Mouse (Mus musculus): Measurements from ENCODE around the gene Krt42. TPM values are rescaled to one million over a fixed set of nuclear protein-coding genes. Genes with fewer than 3 reads are reported as not detected.

Gene Krt42
- polyA plus RNA-seq, 1 experiment from 2014 or later: 0.10 TPM

- Histone ChIP-seq H3K9ac (ENCODE audit: low read length) (no peak overlapping the region), H3K9me3 (ENCODE audit: control insufficient read depth, low read length) (no peaks in the 10 kb centered on the region), H3K27ac (replicated peaks) (no peak overlapping the region), H3K36me3 (ENCODE audit: control insufficient read depth, insufficient read depth, low read length) (no peaks in the 10 kb centered on the region), H3K4me2 (replicated peaks; ENCODE audit: low read depth) (peak overlapping the region; percentile 27; the same call in 1 of the 2 replicates), H3K27me3 (ENCODE audit: control insufficient read depth, insufficient read depth, low read length) (no peaks in the 10 kb centered on the region), H3K4me3 (ENCODE audit: low read depth, low read length) (no peak overlapping the region), H3K4me1 (replicated peaks; ENCODE audit: control insufficient read depth, insufficient read depth) (0 out of 2 replicates have a peak, but pooled peaks cover 2% of the 10 kb centered on the region)
- TF ChIP-seq CTCF (IDR thresholded peaks at IDR 0.05; ENCODE audit: low read depth): peak; percentile 93
- no peak for TF ChIP-seq EP300 (optimal IDR thresholded peaks at IDR 0.05)
- DNase-seq (ENCODE audit: low spot score) (peak; percentile 86), ATAC-seq (ENCODE audit: low FRiP score, low TSS enrichment) (peak; percentile 42; the same call in 1 of the 2 replicates)
- 19% methylated on average over 18 of the region's 18 CpGs for WGBS
Measured at GRCm38 (mm10) chr11:100298274-100299036, 28.8 kb upstream of the Krt42 start.

- Histone ChIP-seq H3K27ac (replicated peaks) (no peak overlapping the region), H3K36me3 (ENCODE audit: control insufficient read depth, insufficient read depth, low read length) (no peaks in the 10 kb centered on the region), H3K27me3 (ENCODE audit: control insufficient read depth, insufficient read depth, low read length) (no peaks in the 10 kb centered on the region), H3K4me1 (replicated peaks; ENCODE audit: control insufficient read depth, insufficient read depth) (0 out of 2 replicates have a peak, but pooled peaks cover 2% of the 10 kb centered on the region), H3K4me2 (replicated peaks; ENCODE audit: low read depth) (peak overlapping the region; percentile 27; the same call in 1 of the 2 replicates), H3K4me3 (ENCODE audit: low read depth, low read length) (no peak overlapping the region), H3K9ac (ENCODE audit: low read length) (no peak overlapping the region), H3K9me3 (ENCODE audit: control insufficient read depth, low read length) (no peaks in the 10 kb centered on the region)
- no peak for TF ChIP-seq EP300 (optimal IDR thresholded peaks at IDR 0.05)
- TF ChIP-seq CTCF (IDR thresholded peaks at IDR 0.05; ENCODE audit: low read depth): peak; percentile 74
- WGBS: 29% methylated on average over 5 of the region's 5 CpGs
- DNase-seq (ENCODE audit: low spot score): no peak
- 0 out of 2 replicates have a peak, but pooled peaks have one; percentile 1 for ATAC-seq (ENCODE audit: low FRiP score, low TSS enrichment)
Measured at GRCm38 (mm10) chr11:100297801-100298200, 28.1 kb upstream of the Krt42 start.

GRCm38 (mm10) chr11:100295308-100295707, 25.6 kb upstream of the Krt42 start:
- ATAC-seq (ENCODE audit: low FRiP score, low TSS enrichment) (peak; percentile 65), DNase-seq (ENCODE audit: low spot score) (peak; percentile 93)
- H3K4me3 ChIP-seq (ENCODE audit: low read depth, low read length): no peak overlapping the region
- H3K4me1 ChIP-seq (replicated peaks; ENCODE audit: control insufficient read depth, insufficient read depth): peaks cover 6% of the 10 kb centered on the region; the same call in 1 of the 2 replicates
- no peaks in the 10 kb centered on the region for H3K27me3 ChIP-seq (ENCODE audit: control insufficient read depth, insufficient read depth, low read length)
- no peak overlapping the region for H3K9ac ChIP-seq (ENCODE audit: low read length)
- no peaks in the 10 kb centered on the region for H3K9me3 ChIP-seq (ENCODE audit: control insufficient read depth, low read length)
- H3K36me3 ChIP-seq (ENCODE audit: control insufficient read depth, insufficient read depth, low read length): no peaks in the 10 kb centered on the region
- 5% methylated on average over 10 of the region's 10 CpGs for WGBS
- no peak overlapping the region for H3K4me2 ChIP-seq (replicated peaks; ENCODE audit: low read depth)
- H3K27ac ChIP-seq (replicated peaks): no peak overlapping the region
- TF ChIP-seq EP300 (optimal IDR thresholded peaks at IDR 0.05) (no peak), CTCF (IDR thresholded peaks at IDR 0.05; ENCODE audit: low read depth) (peak; percentile 100)

GRCm38 (mm10) chr11:100292884-100293283, 23.2 kb upstream of the Krt42 start:
- DNase-seq (ENCODE audit: low spot score): no peak
- Histone ChIP-seq H3K27ac (replicated peaks) (no peak overlapping the region; the same call in 1 of the 2 replicates), H3K4me2 (replicated peaks; ENCODE audit: low read depth) (no peak overlapping the region), H3K9me3 (ENCODE audit: control insufficient read depth, low read length) (no peaks in the 10 kb centered on the region), H3K9ac (ENCODE audit: low read length) (no peak overlapping the region), H3K4me3 (ENCODE audit: low read depth, low read length) (no peak overlapping the region), H3K4me1 (replicated peaks; ENCODE audit: control insufficient read depth, insufficient read depth) (peaks cover 8% of the 10 kb centered on the region; the same call in 1 of the 2 replicates), H3K36me3 (ENCODE audit: control insufficient read depth, insufficient read depth, low read length) (no peaks in the 10 kb centered on the region), H3K27me3 (ENCODE audit: control insufficient read depth, insufficient read depth, low read length) (no peaks in the 10 kb centered on the region)
- TF ChIP-seq EP300 (optimal IDR thresholded peaks at IDR 0.05): no peak
- TF ChIP-seq CTCF (IDR thresholded peaks at IDR 0.05; ENCODE audit: low read depth): no peak
- 75% methylated on average over 6 of the region's 6 CpGs for WGBS
- ATAC-seq (ENCODE audit: low FRiP score, low TSS enrichment): no peak

- H3K36me3 ChIP-seq (ENCODE audit: control insufficient read depth, insufficient read depth, low read length): no peaks in the 10 kb centered on the region
- ATAC-seq (ENCODE audit: low FRiP score, low TSS enrichment): no peak
- peaks cover 8% of the 10 kb centered on the region; the same call in 1 of the 2 replicates for H3K4me1 ChIP-seq (replicated peaks; ENCODE audit: control insufficient read depth, insufficient read depth)
- no peak overlapping the region for H3K4me2 ChIP-seq (replicated peaks; ENCODE audit: low read depth)
- no peak overlapping the region for H3K4me3 ChIP-seq (ENCODE audit: low read depth, low read length)
- H3K27me3 ChIP-seq (ENCODE audit: control insufficient read depth, insufficient read depth, low read length): no peaks in the 10 kb centered on the region
- no peak for TF ChIP-seq EP300 (optimal IDR thresholded peaks at IDR 0.05)
- 15% methylated on average over 5 of the region's 5 CpGs for WGBS
- peak; percentile 52 for DNase-seq (ENCODE audit: low spot score)
- peak overlapping the region; percentile 98 for H3K27ac ChIP-seq (replicated peaks)
- H3K9ac ChIP-seq (ENCODE audit: low read length): peak overlapping the region; percentile 50
- no peaks in the 10 kb centered on the region for H3K9me3 ChIP-seq (ENCODE audit: control insufficient read depth, low read length)
Measured at GRCm38 (mm10) chr11:100290235-100290634, 20.6 kb upstream of the Krt42 start.

- H3K9ac ChIP-seq (ENCODE audit: low read length): peak overlapping the region; percentile 39
- no peak overlapping the region for H3K4me3 ChIP-seq (ENCODE audit: low read depth, low read length)
- WGBS: 47% methylated on average over 6 of the region's 6 CpGs
- no peak overlapping the region for H3K4me2 ChIP-seq (replicated peaks; ENCODE audit: low read depth)
- peak; percentile 94 for DNase-seq (ENCODE audit: low spot score)
- peak; percentile 97 for TF ChIP-seq EP300 (optimal IDR thresholded peaks at IDR 0.05)
- no peak; the same call in 1 of the 2 replicates for TF ChIP-seq CTCF (IDR thresholded peaks at IDR 0.05; ENCODE audit: low read depth)
- H3K9me3 ChIP-seq (ENCODE audit: control insufficient read depth, low read length): no peaks in the 10 kb centered on the region
- peaks cover 8% of the 10 kb centered on the region; the same call in 1 of the 2 replicates for H3K4me1 ChIP-seq (replicated peaks; ENCODE audit: control insufficient read depth, insufficient read depth)
- no peaks in the 10 kb centered on the region for H3K36me3 ChIP-seq (ENCODE audit: control insufficient read depth, insufficient read depth, low read length)
- H3K27ac ChIP-seq (replicated peaks): peak overlapping the region; percentile 98
- peak; percentile 83 for ATAC-seq (ENCODE audit: low FRiP score, low TSS enrichment)
- H3K27me3 ChIP-seq (ENCODE audit: control insufficient read depth, insufficient read depth, low read length): no peaks in the 10 kb centered on the region
Measured at GRCm38 (mm10) chr11:100288942-100289341, 19.3 kb upstream of the Krt42 start.

Data from stomach, postnatal 0 days (tissue).